Mouse (Mus musculus): ENCODE results near the gene Tm2d3.

Tm2d3 gene

DNA sequence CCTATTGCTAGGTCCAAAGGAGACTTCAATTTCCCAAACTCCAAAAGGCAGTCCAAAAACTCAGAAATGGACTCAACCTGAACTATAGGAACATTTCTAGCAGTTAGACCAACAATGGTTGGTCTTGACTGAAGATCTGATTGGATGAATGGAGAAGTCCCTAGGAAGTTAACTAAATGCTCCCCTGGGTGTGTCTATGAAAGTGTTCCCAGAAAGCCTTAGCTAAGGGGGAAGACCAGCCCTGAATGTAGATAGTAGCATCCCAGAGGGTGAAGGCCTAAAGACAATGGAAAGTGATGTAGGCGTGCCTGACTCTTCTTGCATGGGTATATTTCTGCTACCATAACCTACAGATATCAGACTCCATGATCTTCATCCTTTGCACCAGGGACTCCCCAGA lies 17.5 kb downstream of the Tm2d3 start:
- no peak for DNase-seq

DNA sequence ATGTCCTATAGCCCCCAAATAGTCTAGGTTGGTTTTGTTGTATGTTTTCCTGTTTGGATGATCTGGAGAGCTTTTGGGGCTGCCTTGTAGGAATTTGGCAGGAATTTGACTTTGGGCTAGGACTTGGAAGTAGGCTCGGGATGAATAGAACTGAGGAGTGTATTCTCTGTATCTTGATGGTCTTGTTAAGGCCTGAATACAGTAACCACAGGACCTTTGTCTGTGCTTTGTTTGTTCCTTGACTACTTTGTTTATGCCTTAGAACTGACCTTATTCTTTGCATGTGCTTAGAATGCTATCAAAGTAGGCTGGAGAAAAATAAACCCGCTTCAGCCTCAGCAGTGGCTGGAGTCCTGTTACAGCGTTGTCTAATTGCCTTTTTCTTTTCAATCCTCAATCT lies 19.3 kb downstream of the Tm2d3 start:
- DNase-seq: no peak

DNA sequence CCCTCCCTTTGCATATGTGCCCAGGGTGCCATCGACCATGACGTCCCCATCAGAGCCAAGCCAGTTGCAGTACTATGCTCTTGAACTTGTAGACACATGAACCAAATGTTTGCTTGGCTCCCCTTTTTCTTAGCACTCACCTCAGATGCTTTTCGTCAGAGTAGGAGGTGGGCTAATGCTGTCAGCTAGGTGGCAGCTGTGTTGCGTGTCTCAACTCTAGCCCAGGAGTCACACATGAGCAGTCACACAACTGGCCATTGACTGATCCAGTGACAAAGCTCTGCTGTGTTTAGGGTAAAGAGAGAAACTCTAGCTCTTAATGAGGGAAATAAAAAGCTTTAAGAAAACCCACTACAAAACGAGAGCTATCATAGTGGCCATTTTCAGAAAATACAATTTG lies 22.8 kb downstream of the Tm2d3 start:
- DNase-seq: no peak

DNA sequence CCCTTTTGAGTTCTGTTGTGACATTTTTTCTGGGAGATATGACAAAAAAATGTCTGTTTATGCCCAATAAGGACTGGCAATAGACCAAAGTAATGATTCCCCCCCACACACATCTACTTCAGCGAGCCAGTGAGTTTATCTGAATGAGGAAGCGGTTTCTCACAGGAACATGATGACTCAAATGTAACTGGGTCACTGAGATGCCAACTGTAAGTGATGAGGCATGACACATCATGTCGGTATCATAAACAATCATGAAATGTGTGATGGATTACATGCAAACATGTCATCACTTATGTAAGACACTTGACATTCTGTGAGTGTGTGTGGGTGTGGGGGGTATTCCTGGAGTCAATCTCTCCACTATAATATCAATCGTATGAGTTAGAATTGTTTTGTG lies 23.3 kb downstream of the Tm2d3 start:
- no peak for DNase-seq

DNA sequence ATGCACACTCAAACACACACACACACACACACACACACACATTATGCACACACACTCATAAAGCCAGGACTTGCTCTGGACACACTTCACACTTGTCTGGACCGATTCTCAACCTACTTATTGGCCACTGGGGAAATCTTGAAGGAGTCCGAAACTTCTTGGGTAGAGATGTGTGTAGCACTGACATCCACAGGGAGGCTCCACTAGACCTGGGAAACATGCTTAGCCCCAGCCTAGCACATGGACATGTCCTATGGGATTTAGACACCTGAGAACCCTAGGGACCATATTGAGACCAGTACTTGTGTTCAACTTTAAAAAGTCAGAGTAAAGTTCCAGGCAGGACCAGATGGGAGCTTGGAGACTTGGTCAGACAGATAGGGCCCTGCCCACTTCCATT lies 43.1 kb downstream of the Tm2d3 start:
- no peak for DNase-seq

DNA sequence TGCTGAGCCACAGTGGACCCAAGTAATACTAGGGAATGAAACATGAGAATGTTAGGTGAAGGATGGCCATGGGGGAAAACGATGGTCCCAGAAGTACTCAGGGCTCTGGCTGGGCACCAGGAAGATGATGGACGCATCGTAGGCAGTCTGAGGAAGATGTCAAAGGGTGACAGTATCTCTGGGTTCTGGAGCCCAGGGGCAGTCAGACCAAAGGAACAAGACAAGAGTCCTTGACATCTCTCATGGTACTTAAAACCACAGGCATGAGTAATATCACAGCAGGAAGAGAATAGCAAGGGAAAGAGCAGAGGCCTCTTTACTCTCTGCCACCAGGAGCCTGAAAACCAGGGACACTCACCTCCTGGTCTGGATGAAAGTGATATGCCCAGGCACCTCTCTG lies 44.3 kb downstream of the Tm2d3 start:
- DNase-seq: no peak

GRCm38 (mm10) chr7:65737286-65738040 lies 46.5 kb downstream of the Tm2d3 start:
- peak; percentile 39 for DNase-seq

- no peak for DNase-seq
Observed at GRCm38 (mm10) chr7:65742857-65743256, 51.9 kb downstream of the Tm2d3 start.

DNA sequence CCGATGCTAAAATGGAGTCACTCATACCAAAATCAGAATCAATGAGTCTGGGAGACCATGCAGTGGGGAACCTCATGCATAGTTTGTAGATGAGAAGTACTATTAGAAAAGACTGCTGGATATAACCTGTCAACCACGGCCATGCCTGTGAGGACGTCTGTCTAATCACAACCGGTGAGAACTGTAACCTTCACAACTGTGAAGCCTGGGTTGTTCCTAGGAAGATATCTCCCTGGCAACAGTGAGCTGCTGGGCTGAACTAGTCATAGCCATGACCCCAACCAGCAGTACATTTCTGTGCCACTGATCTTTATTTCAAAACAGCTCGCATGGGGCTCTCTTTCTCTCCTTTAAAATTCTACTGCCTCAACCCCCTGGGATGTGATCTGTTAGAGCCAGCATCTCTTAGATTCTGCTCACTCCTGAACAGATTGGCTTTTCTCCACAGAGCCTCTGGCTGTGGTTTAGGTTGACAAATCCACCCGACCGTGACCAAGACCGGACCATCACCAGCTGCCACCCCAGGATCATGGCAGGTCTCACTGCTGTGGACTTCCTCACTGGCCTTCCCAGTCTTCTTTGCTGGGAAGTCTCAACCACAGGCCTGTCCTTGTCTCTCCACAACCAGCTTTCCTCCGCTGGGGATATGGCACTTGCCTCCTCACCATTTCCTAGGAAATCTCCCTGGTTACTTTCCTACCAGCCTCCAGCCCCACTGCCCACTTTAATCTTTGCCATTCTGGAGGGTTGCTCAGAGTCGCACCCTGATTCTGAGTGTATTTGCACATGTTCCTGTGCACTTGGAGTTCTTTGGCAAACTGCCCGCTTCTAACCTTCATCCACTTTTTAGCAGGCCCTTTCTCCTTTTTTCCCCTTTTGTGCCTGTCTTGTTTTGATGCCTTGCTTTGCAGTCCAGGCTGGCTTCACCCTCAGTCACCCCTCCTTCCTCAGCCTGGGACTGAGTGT lies 57.3 kb downstream of the Tm2d3 start:
- DNase-seq: no peak

All from kidney, adult 9 months (tissue).